Mouse (Mus musculus) neural tube, embryonic 11.5 days (tissue): ENCODE results near the gene Stk4. TPM values are rescaled to one million over a fixed set of nuclear protein-coding genes. Genes with fewer than 3 reads are reported as not detected.
A peak's percentile ranks its signal among the peaks of the same experiment; 100 is the strongest.

Source experiments
- ATAC-seq: fragments of 200-750 bp; cut with Nextera tagmentation; 2 replicates; pipeline ENCODE4 v1.8.0; 2017; ENCODE audit warnings: moderate number of reproducible peaks, mild to moderate bottlenecking, moderate TSS enrichment, moderate library complexity; ENCODE audit not compliant: insufficient read depth, low FRiP score, low TSS enrichment
- DNase-seq: peaks from one replicate; pipeline ENCODE4 v3.0.0-alpha.2; 2015; ENCODE audit warnings: low spot score
- H3K27ac ChIP-seq: fragments of 300-500 bp; sonication (generic); 2 replicates; pipeline ENCODE4 v1.5.1; 2014; ENCODE audit warnings: low read depth, mild to moderate bottlenecking, low read length
- H3K27me3 ChIP-seq: fragments of 300-500 bp; sonication (generic); 2 replicates; pipeline ENCODE4 v1.6.1; 2014; ENCODE audit warnings: mild to moderate bottlenecking, low read length, mixed read lengths; ENCODE audit not compliant: control insufficient read depth, insufficient read depth
- H3K36me3 ChIP-seq: fragments of 300-500 bp; sonication (generic); 2 replicates; pipeline ENCODE4 v1.6.1; 2014; ENCODE audit warnings: mild to moderate bottlenecking, low read length, moderate library complexity, mixed read lengths; ENCODE audit not compliant: control insufficient read depth, insufficient read depth
- H3K4me1 ChIP-seq: fragments of 300-500 bp; sonication (generic); 2 replicates; pipeline ENCODE4 v1.6.1; 2014; ENCODE audit warnings: low read length, mixed read lengths; ENCODE audit not compliant: control insufficient read depth, insufficient read depth
- H3K4me2 ChIP-seq: fragments of 300-500 bp; sonication (generic); 2 replicates; pipeline ENCODE4 v1.6.1; 2014; ENCODE audit warnings: low read depth, mild to moderate bottlenecking, moderate library complexity
- H3K4me3 ChIP-seq: fragments of 300-500 bp; sonication (generic); 2 replicates; pipeline ENCODE4 v1.5.1; 2014; ENCODE audit warnings: low read depth, low read length
- H3K9ac ChIP-seq: fragments of 300-500 bp; sonication (generic); 2 replicates; pipeline ENCODE4 v1.6.1; 2014; ENCODE audit warnings: mild to moderate bottlenecking, low read length
- H3K9me3 ChIP-seq: fragments of 300-500 bp; sonication (generic); 2 replicates; pipeline ENCODE4 v1.6.1; 2016; ENCODE audit warnings: low read length; ENCODE audit not compliant: control insufficient read depth
- WGBS: fragments of 180-500 bp; shearing (Covaris S2); extraction: QIAGEN DNeasy Blood & Tissue Kit; methylation state at CpG from one replicate; pipeline ENCODE4 v1.1.7; 2014; 5-methylcytosine and 5-hydroxymethylcytosine counted together
- polyA plus RNA-seq: library from polyadenylated mRNA; unstranded; fragments of >200 nt; fragmentation: Nextera tagmentation; extraction: Ambion mirVana; gene quantifications from 2 replicates; pipeline ENCODE4 v1.2.1, GENCODE M21; 2014

Gene Stk4
- polyA plus RNA-seq, 1 experiment from 2014 or later: 34.5 TPM

DNA sequence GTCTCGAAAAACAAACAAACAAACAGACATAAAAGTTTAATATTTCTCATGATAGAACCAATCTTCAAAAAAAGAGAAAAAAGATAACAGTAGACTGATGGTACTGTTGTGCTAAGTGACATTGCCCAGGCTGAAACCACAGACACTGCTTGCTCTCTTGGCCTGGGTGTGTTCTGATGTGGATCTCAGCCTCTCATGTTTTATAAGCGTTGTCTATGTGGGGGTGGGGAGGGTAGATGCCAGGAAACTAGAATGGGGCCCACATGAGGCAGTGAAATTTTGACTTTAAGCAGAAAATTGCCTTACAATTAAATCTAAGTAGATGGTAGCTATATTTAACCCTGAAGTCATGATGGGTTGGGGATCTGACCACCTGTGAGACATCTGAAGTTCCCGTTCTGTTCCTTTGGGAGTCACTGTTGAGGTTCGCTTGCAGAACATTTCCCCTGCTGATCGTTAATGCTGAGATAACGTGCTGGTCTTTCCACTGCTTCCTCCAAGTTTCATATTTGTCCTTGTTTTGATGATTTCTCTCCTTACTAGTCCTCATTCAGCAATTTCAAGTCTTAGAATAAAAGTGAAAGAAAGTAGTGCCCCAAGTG is 17.4 kb downstream of the Stk4 start:
- Histone ChIP-seq H3K27ac (no peak overlapping the region), H3K4me2 (no peak overlapping the region), H3K4me3 (no peak overlapping the region), H3K36me3 (0 out of 2 replicates have a peak, but pooled peaks cover 2% of the 10 kb centered on the region), H3K4me1 (no peaks in the 10 kb centered on the region), H3K9ac (no peak overlapping the region), H3K27me3 (no peaks in the 10 kb centered on the region), H3K9me3 (no peaks in the 10 kb centered on the region)
- WGBS: 90% methylated on average over 6 of the region's 6 CpGs
- ATAC-seq: no peak
- DNase-seq: no peak

DNA sequence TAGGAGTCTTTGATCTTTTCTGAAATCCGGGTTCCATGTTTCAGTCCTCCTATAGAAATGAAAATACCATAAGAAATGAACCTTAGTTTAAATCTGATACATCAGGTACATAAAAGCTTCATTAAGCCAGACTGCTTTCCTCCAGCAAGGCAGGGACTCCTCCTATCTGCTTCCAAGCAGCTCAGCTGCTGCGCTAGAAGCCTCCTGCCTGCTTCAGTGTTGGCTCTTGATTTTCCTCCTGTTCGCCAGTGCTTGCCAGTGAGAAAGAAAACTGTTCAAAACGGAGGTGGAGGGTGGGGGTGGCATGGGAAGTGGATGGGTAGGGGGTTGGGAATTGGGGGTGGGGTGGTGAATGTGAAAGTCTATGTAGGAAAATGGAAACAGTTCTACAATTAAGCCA is 19.4 kb downstream of the Stk4 start:
- WGBS: 91% methylated on average over 4 of the region's 4 CpGs
- H3K27ac ChIP-seq: no peak overlapping the region
- H3K36me3 ChIP-seq: 0 out of 2 replicates have a peak, but pooled peaks cover 2% of the 10 kb centered on the region
- H3K9ac ChIP-seq: no peak overlapping the region
- no peak overlapping the region for H3K4me3 ChIP-seq
- H3K4me1 ChIP-seq: no peaks in the 10 kb centered on the region
- no peaks in the 10 kb centered on the region for H3K9me3 ChIP-seq
- H3K4me2 ChIP-seq: no peak overlapping the region
- no peak for ATAC-seq
- no peaks in the 10 kb centered on the region for H3K27me3 ChIP-seq
- DNase-seq: no peak

DNA sequence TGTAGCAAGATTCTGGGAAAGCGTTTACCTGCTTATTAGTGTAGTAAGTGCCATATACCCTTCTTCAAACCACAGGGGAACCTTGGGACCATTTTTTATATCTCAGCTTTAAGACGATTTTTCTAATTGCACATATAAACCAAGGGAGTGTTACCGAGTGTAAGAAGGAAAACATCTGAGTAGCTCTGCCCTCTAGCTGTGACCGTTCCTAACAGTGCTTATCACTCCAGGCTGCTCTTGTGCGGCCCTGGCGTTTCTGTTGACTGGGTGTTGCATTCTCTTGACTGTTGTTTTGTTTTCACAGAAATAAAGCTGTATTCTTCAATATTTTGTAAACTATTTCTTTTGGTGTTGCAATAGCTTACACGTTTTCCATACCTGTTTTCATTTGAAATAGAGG is 24.0 kb downstream of the Stk4 start:
- H3K27ac ChIP-seq: no peak overlapping the region
- H3K4me1 ChIP-seq: no peaks in the 10 kb centered on the region
- DNase-seq: no peak
- H3K4me2 ChIP-seq: no peak overlapping the region
- WGBS: 85% methylated on average over 7 of the region's 7 CpGs
- no peaks in the 10 kb centered on the region for H3K9me3 ChIP-seq
- peaks cover 8% of the 10 kb centered on the region; the same call in 1 of the 2 replicates for H3K36me3 ChIP-seq
- no peak for ATAC-seq
- no peaks in the 10 kb centered on the region for H3K27me3 ChIP-seq
- H3K4me3 ChIP-seq: no peak overlapping the region
- H3K9ac ChIP-seq: no peak overlapping the region

DNA sequence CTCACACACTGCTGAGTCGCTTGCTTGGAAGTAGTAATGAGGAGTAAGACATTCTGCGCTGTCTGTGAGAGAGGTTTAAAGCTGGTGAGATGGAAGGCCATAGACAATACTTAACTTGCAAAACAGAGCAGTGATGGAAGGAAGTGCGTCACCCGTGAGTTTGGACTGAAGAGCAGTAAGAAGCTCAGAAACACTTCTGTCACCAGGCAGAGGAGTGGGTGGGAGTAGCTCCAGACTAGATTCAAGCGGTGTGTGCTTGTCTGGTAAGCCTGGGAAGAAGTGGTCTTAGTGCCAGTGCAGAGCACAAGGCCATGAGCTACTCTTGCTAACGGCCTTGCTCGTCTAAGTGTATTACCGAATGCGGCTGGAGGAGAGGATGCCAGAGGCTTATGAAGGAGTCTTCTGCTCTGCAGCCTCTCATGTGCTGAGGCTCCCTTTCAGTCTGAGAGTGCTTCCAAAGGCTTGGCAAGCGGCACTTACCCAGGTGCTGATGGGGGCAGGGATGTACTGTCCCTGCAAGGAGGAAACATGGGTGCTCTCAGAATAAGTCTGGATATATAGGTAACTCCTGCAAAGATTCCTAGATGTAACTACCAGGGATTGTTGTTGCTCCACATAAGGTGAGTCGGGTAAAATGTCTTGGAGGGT is 28.6 kb downstream of the Stk4 start:
- H3K27ac ChIP-seq: no peak overlapping the region
- ATAC-seq: no peak
- WGBS: 91% methylated on average over 11 of the region's 11 CpGs
- no peak for DNase-seq
- H3K9me3 ChIP-seq: no peaks in the 10 kb centered on the region
- H3K4me1 ChIP-seq: no peaks in the 10 kb centered on the region
- peaks cover 8% of the 10 kb centered on the region for H3K36me3 ChIP-seq
- H3K4me3 ChIP-seq: no peak overlapping the region
- H3K27me3 ChIP-seq: no peaks in the 10 kb centered on the region
- no peak overlapping the region for H3K4me2 ChIP-seq
- no peak overlapping the region for H3K9ac ChIP-seq

DNA sequence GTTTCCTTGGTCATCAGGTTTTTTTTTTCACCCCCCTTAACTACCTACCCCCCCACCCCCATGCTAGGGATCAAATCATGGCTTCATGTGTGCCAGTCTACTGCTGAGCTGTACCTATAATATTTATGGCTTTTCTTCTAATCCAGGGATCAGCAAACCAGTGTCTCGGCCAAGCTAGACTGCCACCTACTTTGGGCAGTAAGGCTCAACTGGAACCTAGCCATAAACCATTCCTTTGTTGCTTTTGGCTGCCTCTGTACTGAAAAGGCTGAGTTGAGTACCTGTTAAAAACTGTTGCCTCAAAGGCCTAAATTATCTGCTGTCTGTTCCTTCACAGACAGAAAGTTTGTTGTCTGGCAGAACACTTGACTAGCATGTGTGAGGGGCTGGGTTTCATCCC is 31.8 kb downstream of the Stk4 start:
- Histone ChIP-seq H3K27ac (no peak overlapping the region), H3K9me3 (no peaks in the 10 kb centered on the region), H3K9ac (no peak overlapping the region), H3K27me3 (no peaks in the 10 kb centered on the region), H3K36me3 (peaks cover 8% of the 10 kb centered on the region), H3K4me2 (no peak overlapping the region), H3K4me3 (no peak overlapping the region), H3K4me1 (no peaks in the 10 kb centered on the region)
- WGBS: 90% methylated on average over 1 of the region's 1 CpGs
- DNase-seq (no peak), ATAC-seq (no peak)

DNA sequence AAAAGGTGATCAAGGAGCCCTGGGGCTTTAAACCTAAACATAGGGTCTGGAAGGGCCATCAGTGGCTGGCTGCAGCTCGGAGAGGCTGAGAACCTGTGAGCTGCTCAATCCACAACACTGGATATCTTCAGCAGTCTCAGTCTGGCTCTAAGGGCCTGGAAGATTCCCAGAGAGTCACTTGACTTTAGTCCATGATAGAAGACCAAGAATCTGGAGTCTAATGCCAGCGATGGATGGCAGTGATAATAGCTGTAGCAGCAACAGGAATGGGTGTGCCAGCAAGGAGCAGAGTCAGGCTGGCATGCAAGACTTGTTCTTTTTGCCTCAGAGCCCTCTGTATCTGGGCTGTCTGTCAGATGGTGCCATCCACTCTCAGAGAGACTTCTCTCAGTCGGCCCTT is 32.2 kb downstream of the Stk4 start:
- Histone ChIP-seq H3K4me3 (no peak overlapping the region), H3K27me3 (no peaks in the 10 kb centered on the region), H3K4me2 (no peak overlapping the region), H3K9me3 (no peaks in the 10 kb centered on the region), H3K9ac (no peak overlapping the region), H3K4me1 (no peaks in the 10 kb centered on the region), H3K27ac (no peak overlapping the region), H3K36me3 (peaks cover 8% of the 10 kb centered on the region)
- DNase-seq (no peak), ATAC-seq (no peak)
- 88% methylated on average over 3 of the region's 3 CpGs for WGBS

DNA sequence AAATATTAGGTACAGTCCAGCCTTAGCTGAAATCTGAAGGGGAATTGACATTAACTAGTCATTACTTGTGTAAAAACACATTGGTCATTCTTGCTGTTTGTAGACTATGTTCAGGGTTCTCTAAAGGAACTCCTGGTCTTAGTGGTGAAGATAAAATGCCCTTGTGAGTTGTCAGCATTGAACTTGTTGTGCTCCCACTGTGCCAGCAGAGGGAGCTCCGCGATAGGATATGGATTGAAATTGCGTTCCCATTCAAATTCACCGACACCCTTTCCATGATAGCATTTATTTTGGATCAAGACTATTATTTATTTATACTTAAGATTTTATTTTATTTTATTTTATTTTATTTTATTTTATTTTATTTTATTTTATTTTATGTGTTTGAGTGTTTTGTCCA is 33.4 kb downstream of the Stk4 start:
- ATAC-seq (no peak), DNase-seq (peak; percentile 44)
- Histone ChIP-seq H3K27ac (no peak overlapping the region), H3K4me1 (no peaks in the 10 kb centered on the region), H3K27me3 (no peaks in the 10 kb centered on the region), H3K9me3 (no peaks in the 10 kb centered on the region), H3K9ac (no peak overlapping the region), H3K4me2 (no peak overlapping the region), H3K36me3 (peaks cover 7% of the 10 kb centered on the region), H3K4me3 (no peak overlapping the region)
- WGBS: 44% methylated on average over 4 of the region's 4 CpGs

DNA sequence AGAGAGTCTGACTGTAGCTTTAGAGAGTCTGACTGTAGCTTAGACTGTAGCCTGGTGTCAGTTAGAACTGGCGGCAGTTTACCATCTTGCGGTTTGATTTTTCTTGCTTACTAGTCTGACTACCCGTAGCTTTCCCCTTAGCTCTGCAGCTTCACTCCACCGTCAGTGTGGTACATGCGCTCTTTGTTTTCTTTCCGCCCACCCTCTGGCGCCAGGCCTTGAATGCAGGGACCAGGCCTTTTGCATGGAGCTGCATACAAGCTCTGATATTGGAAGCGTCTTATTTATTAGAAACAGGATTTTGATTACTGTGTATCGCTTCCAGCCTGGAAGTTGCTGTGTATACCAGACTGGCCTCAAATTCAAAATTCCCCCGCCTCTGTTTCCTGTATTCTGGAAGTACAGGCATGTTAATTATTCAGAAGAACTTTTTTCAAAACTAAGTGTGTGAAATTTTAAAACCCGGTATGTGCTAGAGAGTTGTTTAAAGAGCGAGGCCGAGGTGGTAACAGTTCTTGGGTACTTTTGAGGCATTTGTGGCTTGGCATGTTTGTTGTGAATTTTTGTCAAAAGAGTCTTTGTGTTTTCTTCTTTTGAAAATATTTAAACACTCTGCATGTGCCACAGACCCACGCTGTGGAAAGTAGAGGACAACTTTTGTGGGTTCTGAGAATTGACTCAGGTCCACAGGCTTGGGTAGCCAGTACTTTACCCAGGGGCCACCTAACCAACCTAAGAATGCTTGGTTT is 36.3 kb downstream of the Stk4 start:
- H3K9ac ChIP-seq: no peak overlapping the region
- no peak overlapping the region for H3K4me2 ChIP-seq
- DNase-seq (no peak), ATAC-seq (no peak)
- no peaks in the 10 kb centered on the region for H3K27me3 ChIP-seq
- WGBS: 88% methylated on average over 14 of the region's 14 CpGs
- H3K4me3 ChIP-seq: no peak overlapping the region
- H3K36me3 ChIP-seq: peaks cover 2% of the 10 kb centered on the region; the same call in 1 of the 2 replicates
- no peaks in the 10 kb centered on the region for H3K9me3 ChIP-seq
- no peak overlapping the region for H3K27ac ChIP-seq
- no peaks in the 10 kb centered on the region for H3K4me1 ChIP-seq
